Mouse (Mus musculus): ENCODE data around the gene Gm7544. TPM values are rescaled to one million over a fixed set of nuclear protein-coding genes. Genes with fewer than 3 reads are reported as not detected.
"Not testable (repeated sequence)": the region's sequence is repeated elsewhere in the genome, so short reads cannot be mapped to it uniquely, and the experiment has no call there.

Gene Gm7544
- polyA plus RNA-seq, 1 experiment from 2014 or later = not detected

DNA sequence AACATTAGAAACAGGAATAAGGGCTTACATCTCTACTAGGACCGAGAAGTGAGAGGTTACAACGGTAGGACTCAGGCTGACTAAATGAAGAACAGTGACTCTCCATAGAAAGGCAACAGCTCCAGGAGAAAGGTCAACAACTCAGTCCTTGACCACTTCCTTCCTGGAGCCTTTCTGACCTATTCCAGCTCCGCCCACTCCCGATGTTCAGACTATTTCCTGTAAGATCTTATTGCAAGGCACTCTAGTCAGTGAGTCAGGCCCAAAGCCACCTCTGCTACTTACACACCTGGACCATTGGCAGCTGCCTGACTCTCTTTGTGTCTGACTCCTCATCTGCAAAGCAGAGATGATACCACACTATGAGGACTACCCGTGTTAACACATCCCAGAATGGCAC, 19.9 kb upstream of the Gm7544 start:
- no peak for ATAC-seq
- Histone ChIP-seq H3K9ac (ENCODE audit: low read depth, low read length) (no peak overlapping the region), H3K27ac (ENCODE audit: low read length) (no peak overlapping the region), H3K36me3 (ENCODE audit: control insufficient read depth, insufficient read depth, low read length) (no peaks in the 10 kb centered on the region), H3K4me1 (ENCODE audit: control insufficient read depth, insufficient read depth, low read length) (no peaks in the 10 kb centered on the region), H3K4me3 (ENCODE audit: low read depth, low read length) (no peak overlapping the region), H3K27me3 (ENCODE audit: control insufficient read depth, insufficient read depth, low read depth, low read length) (no peaks in the 10 kb centered on the region), H3K4me2 (ENCODE audit: low read length) (no peak overlapping the region), H3K9me3 (replicated peaks; ENCODE audit: control insufficient read depth, low read length, poor library complexity, severe bottlenecking) (no peaks in the 10 kb centered on the region)
- whole genome bisulfite sequencing = 87% methylated on average over 5 of the region's 5 CpGs

DNA sequence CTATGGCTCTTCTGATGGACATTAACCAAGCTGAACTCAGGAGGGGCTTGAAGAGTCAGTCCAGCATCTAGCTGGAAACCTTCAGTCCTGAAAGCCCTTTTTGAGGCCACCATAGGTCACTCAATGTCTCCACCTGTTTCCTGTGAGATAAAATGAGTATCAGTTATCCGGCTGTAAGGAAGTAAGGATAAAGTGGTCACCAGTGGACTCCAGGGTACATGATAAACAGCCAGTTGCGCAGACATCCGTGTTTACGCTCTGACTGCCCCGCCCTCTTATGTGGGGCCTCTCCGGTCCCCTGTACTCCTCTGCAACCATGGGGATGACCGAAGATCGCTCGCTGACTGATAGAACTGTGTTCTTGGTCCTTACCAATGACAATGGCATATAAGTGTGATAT, 18.5 kb upstream of the Gm7544 start:
- WGBS = 92% methylated on average over 9 of the region's 9 CpGs
- Histone ChIP-seq H3K27ac (ENCODE audit: low read length) (no peak overlapping the region), H3K36me3 (ENCODE audit: control insufficient read depth, insufficient read depth, low read length) (no peaks in the 10 kb centered on the region), H3K4me3 (ENCODE audit: low read depth, low read length) (no peak overlapping the region), H3K9me3 (replicated peaks; ENCODE audit: control insufficient read depth, low read length, poor library complexity, severe bottlenecking) (no peaks in the 10 kb centered on the region), H3K27me3 (ENCODE audit: control insufficient read depth, insufficient read depth, low read depth, low read length) (no peaks in the 10 kb centered on the region), H3K9ac (ENCODE audit: low read depth, low read length) (no peak overlapping the region), H3K4me1 (ENCODE audit: control insufficient read depth, insufficient read depth, low read length) (no peaks in the 10 kb centered on the region), H3K4me2 (ENCODE audit: low read length) (no peak overlapping the region)
- ATAC-seq = no peak

DNA sequence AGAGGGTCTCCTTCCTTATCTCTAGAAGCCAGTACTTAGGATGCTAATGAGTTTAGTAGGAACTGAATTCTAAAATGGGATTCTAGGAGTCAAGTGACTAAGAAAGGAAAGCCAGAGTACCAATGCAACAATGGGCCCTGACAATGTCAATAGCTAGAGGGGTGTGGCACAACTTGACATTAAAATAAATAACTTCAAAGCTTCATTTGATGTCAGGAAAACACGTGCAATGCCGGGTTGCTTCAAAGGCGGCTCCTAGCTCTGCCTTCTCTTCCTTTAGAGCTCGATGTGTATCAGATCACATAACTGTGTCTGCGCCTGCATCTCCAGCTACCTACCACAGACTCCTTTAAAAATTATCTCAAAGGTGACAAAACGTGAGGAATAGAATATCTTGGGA, 18.1 kb upstream of the Gm7544 start:
- Histone ChIP-seq H3K9ac (ENCODE audit: low read depth, low read length) (no peak overlapping the region), H3K4me1 (ENCODE audit: control insufficient read depth, insufficient read depth, low read length) (no peaks in the 10 kb centered on the region), H3K4me3 (ENCODE audit: low read depth, low read length) (no peak overlapping the region), H3K9me3 (replicated peaks; ENCODE audit: control insufficient read depth, low read length, poor library complexity, severe bottlenecking) (no peaks in the 10 kb centered on the region), H3K4me2 (ENCODE audit: low read length) (no peak overlapping the region), H3K27me3 (ENCODE audit: control insufficient read depth, insufficient read depth, low read depth, low read length) (no peaks in the 10 kb centered on the region), H3K27ac (ENCODE audit: low read length) (no peak overlapping the region), H3K36me3 (ENCODE audit: control insufficient read depth, insufficient read depth, low read length) (no peaks in the 10 kb centered on the region)
- no peak for ATAC-seq
- WGBS = 61% methylated on average over 6 of the region's 6 CpGs

DNA sequence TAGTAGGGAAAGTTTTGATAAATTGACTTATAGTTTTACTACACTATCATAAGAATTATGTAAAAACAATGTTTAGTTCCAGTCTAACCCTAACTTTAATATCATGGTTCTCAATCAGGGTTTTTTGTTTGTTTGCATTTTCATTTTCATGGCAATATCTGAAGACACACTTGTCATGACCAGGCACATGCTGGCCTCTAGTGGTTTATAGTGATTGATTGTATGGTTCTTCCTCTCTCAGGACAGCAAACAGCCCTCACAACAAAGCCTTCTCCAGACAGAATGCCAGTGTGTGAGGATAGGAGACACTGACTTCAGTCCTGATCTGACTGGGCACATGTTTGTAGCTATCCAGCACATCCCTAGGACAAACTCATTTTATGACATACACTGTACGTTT, 17.4 kb upstream of the Gm7544 start:
- Histone ChIP-seq H3K9me3 (replicated peaks; ENCODE audit: control insufficient read depth, low read length, poor library complexity, severe bottlenecking) (no peaks in the 10 kb centered on the region), H3K27me3 (ENCODE audit: control insufficient read depth, insufficient read depth, low read depth, low read length) (no peaks in the 10 kb centered on the region), H3K4me1 (ENCODE audit: control insufficient read depth, insufficient read depth, low read length) (no peaks in the 10 kb centered on the region), H3K27ac (ENCODE audit: low read length) (no peak overlapping the region), H3K36me3 (ENCODE audit: control insufficient read depth, insufficient read depth, low read length) (no peaks in the 10 kb centered on the region), H3K4me3 (ENCODE audit: low read depth, low read length) (no peak overlapping the region), H3K4me2 (ENCODE audit: low read length) (no peak overlapping the region), H3K9ac (ENCODE audit: low read depth, low read length) (no peak overlapping the region)
- no peak for ATAC-seq
- WGBS = 80% methylated on average over 1 of the region's 1 CpGs

DNA sequence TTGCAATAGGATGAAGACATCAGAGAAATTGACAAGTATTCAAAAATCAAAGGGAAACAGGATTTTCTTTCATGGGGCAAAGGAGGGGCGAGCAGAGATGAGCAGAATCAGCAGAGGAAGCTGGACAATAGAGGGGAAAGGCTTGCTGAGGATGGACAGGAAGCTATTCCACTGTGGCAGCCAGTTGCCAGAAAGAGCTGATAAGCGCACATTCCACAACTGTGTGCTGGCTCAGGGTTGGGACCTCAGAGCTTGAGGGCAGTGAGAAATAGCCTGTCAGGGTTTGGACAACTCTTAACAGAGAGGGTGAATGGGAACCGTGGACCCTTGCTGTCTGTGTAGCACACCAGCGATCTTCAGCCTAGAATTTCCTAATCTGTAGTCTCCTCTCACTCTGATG, 16.2 kb upstream of the Gm7544 start:
- ATAC-seq = peak; percentile 58; the same call in 1 of the 2 replicates
- H3K9ac ChIP-seq (ENCODE audit: low read depth, low read length) = no peak overlapping the region
- no peaks in the 10 kb centered on the region for H3K36me3 ChIP-seq (ENCODE audit: control insufficient read depth, insufficient read depth, low read length)
- no peak overlapping the region for H3K27ac ChIP-seq (ENCODE audit: low read length)
- no peak overlapping the region for H3K4me3 ChIP-seq (ENCODE audit: low read depth, low read length)
- WGBS = 44% methylated on average over 4 of the region's 4 CpGs
- H3K4me2 ChIP-seq (ENCODE audit: low read length) = no peak overlapping the region
- no peaks in the 10 kb centered on the region for H3K27me3 ChIP-seq (ENCODE audit: control insufficient read depth, insufficient read depth, low read depth, low read length)
- no peaks in the 10 kb centered on the region for H3K4me1 ChIP-seq (ENCODE audit: control insufficient read depth, insufficient read depth, low read length)
- H3K9me3 ChIP-seq (replicated peaks; ENCODE audit: control insufficient read depth, low read length, poor library complexity, severe bottlenecking) = no peaks in the 10 kb centered on the region

DNA sequence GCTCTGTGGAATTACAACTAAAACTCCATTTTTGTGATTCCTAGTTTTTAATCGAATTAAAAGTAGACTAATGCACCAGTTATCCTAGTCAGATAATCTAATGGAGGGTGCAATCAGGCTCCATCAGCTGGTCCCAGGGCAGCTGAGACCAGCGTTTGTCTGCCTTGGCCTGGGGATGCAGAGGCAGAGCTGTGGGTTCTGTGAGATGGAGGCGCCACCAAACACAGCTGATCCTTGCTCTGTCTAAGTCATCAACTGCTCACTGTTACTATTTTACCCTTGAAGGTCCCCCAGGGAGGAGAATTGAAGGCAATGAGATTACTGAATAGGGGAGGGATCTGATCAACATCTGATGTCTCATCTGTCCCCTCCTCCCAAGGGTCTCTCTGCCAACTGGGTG, 10.6 kb upstream of the Gm7544 start:
- H3K27me3 ChIP-seq (ENCODE audit: control insufficient read depth, insufficient read depth, low read depth, low read length) = no peaks in the 10 kb centered on the region
- no peaks in the 10 kb centered on the region for H3K9me3 ChIP-seq (replicated peaks; ENCODE audit: control insufficient read depth, low read length, poor library complexity, severe bottlenecking)
- no peak overlapping the region for H3K27ac ChIP-seq (ENCODE audit: low read length)
- no peak overlapping the region for H3K4me2 ChIP-seq (ENCODE audit: low read length)
- no peaks in the 10 kb centered on the region for H3K36me3 ChIP-seq (ENCODE audit: control insufficient read depth, insufficient read depth, low read length)
- ATAC-seq = no peak
- H3K4me3 ChIP-seq (ENCODE audit: low read depth, low read length) = no peak overlapping the region
- no peak overlapping the region for H3K9ac ChIP-seq (ENCODE audit: low read depth, low read length)
- WGBS = 67% methylated on average over 3 of the region's 3 CpGs
- no peaks in the 10 kb centered on the region for H3K4me1 ChIP-seq (ENCODE audit: control insufficient read depth, insufficient read depth, low read length)

DNA sequence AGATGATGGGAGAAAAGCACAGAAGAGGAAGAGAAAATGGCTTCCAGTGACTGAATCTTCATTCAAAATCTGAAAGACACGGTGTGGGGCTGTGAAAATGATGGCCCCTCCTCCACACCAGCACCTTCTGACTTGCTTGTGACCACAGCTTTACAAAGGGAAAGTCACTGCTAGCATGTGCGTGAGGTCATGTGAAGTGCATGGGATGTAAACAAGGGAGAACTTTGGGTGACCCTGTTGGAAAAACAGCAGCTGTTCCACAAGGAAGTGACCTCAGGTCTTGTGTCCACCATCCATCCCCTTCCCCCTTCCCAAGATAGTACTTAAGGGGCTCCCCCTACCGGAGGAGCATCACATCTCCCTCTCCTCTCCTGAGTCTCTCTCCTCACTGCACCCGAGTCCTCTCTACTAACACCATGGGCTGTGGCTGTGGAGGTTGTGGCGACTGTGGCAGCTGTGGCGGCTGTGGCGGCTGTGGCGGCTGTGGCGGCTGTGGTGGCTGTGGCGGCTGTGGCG, 4.1 kb upstream of the Gm7544 start, which contains the start of gene Gm47955:
Gene Gm47955 (plus strand): TSS at position 417 of the 516 bp plus-strand sequence.
- H3K9ac ChIP-seq (ENCODE audit: low read depth, low read length) = no peak within 1 kb of the TSS
- no peaks in the 10 kb centered on the region for H3K27me3 ChIP-seq (ENCODE audit: control insufficient read depth, insufficient read depth, low read depth, low read length)
- H3K36me3 ChIP-seq (ENCODE audit: control insufficient read depth, insufficient read depth, low read length) = no peaks in the 10 kb centered on the region
- H3K4me2 ChIP-seq (ENCODE audit: low read length) = no peak within 1 kb of the TSS
- ATAC-seq = no peak
- H3K9me3 ChIP-seq (replicated peaks; ENCODE audit: control insufficient read depth, low read length, poor library complexity, severe bottlenecking) = no peaks in the 10 kb centered on the region
- WGBS = 92% methylated on average over 11 of the region's 11 CpGs
- H3K4me3 ChIP-seq (ENCODE audit: low read depth, low read length) = no peak within 1 kb of the TSS
- H3K27ac ChIP-seq (ENCODE audit: low read length) = no peak within 1 kb of the TSS
- H3K4me1 ChIP-seq (ENCODE audit: control insufficient read depth, insufficient read depth, low read length) = no peaks in the 10 kb centered on the region

DNA sequence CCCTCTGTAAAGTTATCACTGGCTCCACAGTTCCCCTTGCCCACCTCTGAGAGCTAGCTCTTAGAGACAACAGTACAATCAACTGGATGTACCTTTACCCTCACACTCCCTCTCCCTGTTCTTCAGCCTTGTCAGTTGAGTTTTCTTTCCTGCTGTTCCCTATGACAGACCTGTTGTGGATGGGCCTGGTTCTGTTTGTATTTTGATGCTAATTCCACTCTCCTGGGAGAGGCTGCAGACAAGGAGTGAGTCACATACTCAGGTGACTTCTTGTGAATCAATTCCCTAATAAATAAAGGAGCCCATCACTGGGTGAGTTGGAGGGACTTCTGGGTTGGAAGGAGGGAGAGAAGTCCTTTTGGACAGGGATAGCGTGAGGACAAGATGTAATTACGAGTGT, 7.2 kb downstream of the Gm7544 start:
- 89% methylated on average over 2 of the region's 2 CpGs for WGBS
- Histone ChIP-seq H3K4me2 (ENCODE audit: low read length) (no peak overlapping the region), H3K36me3 (ENCODE audit: control insufficient read depth, insufficient read depth, low read length) (no peaks in the 10 kb centered on the region), H3K27ac (ENCODE audit: low read length) (no peak overlapping the region), H3K4me3 (ENCODE audit: low read depth, low read length) (no peak overlapping the region), H3K4me1 (ENCODE audit: control insufficient read depth, insufficient read depth, low read length) (no peaks in the 10 kb centered on the region), H3K9me3 (replicated peaks; ENCODE audit: control insufficient read depth, low read length, poor library complexity, severe bottlenecking) (no peaks in the 10 kb centered on the region), H3K27me3 (ENCODE audit: control insufficient read depth, insufficient read depth, low read depth, low read length) (no peaks in the 10 kb centered on the region), H3K9ac (ENCODE audit: low read depth, low read length) (no peak overlapping the region)
- no peak for ATAC-seq

DNA sequence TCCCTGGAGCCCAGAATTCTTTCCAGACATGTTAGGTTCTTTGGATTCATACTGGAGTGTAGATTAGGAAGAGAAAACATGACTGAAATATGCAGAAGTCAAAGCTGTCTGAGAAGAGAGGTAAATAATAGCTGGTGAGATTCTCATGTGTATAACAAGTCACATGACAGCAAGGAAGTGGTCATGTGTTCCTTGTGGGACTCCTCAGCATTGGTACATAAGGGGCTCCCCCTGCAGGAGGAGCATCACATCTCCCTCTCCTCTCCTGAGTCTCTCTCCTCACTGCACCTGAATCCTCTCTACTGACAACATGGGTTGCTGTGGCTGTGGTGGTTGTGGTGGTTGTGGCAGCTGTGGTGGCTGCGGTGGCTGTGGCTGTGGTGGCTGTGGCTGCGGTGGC, 9.8 kb downstream of the Gm7544 start:
- H3K36me3 ChIP-seq (ENCODE audit: control insufficient read depth, insufficient read depth, low read length); H3K9me3 ChIP-seq (replicated peaks; ENCODE audit: control insufficient read depth, low read length, poor library complexity, severe bottlenecking); H3K27me3 ChIP-seq (ENCODE audit: control insufficient read depth, insufficient read depth, low read depth, low read length); H3K4me3 ChIP-seq (ENCODE audit: low read depth, low read length); H3K4me2 ChIP-seq (ENCODE audit: low read length); ATAC-seq; H3K27ac ChIP-seq (ENCODE audit: low read length); H3K4me1 ChIP-seq (ENCODE audit: control insufficient read depth, insufficient read depth, low read length); H3K9ac ChIP-seq (ENCODE audit: low read depth, low read length): not testable (repeated sequence)
- WGBS = 94% methylated on average over 2 of the region's 2 CpGs

All from midbrain, embryonic 16.5 days (tissue).